Mouse (Mus musculus) forebrain, embryonic 12.5 days (tissue): ENCODE data around the gene Rdm1. TPM values are rescaled to one million over a fixed set of nuclear protein-coding genes. Genes with fewer than 3 reads are reported as not detected.
"Not testable (repeated sequence)": the region's sequence is repeated elsewhere in the genome, so short reads cannot be mapped to it uniquely, and the experiment has no call there.

Experiments used
- ATAC-seq: fragments of 200-750 bp; cut with Nextera tagmentation; 2 replicates; pipeline ENCODE4 v1.8.0; 2017; ENCODE audit warnings: moderate TSS enrichment; ENCODE audit not compliant: low FRiP score
- H3K27ac ChIP-seq: fragments of 300-500 bp; sonication (generic); 2 replicates; pipeline ENCODE4 v1.5.1; 2016; ENCODE audit warnings: mild to moderate bottlenecking
- H3K27me3 ChIP-seq: fragments of 300-500 bp; sonication (generic); 2 replicates; pipeline ENCODE4 v1.6.1; 2016; ENCODE audit warnings: mild to moderate bottlenecking
- H3K36me3 ChIP-seq: fragments of 300-500 bp; sonication (generic); replicated peaks from 2 replicates; pipeline ENCODE4 v1.6.1; 2016; ENCODE audit warnings: mild to moderate bottlenecking
- H3K4me1 ChIP-seq: fragments of 300-500 bp; sonication (generic); 2 replicates; pipeline ENCODE4 v1.6.1; 2016
- H3K4me2 ChIP-seq: fragments of 300-500 bp; sonication (generic); 2 replicates; pipeline ENCODE4 v1.6.1; 2016; ENCODE audit warnings: mild to moderate bottlenecking, moderate library complexity
- H3K4me3 ChIP-seq: fragments of 300-500 bp; sonication (generic); replicated peaks from 2 replicates; pipeline ENCODE4 v1.5.1; 2016; ENCODE audit warnings: mild to moderate bottlenecking
- H3K9ac ChIP-seq: fragments of 300-500 bp; sonication (generic); 2 replicates; pipeline ENCODE4 v1.6.1; 2016; ENCODE audit warnings: mild to moderate bottlenecking
- H3K9me3 ChIP-seq: fragments of 300-500 bp; sonication (generic); 2 replicates; pipeline ENCODE4 v1.6.1; 2016
- WGBS: fragments of 180-500 bp; shearing (Covaris S2); methylation state at CpG from one replicate; pipeline ENCODE4 v1.1.7; 2016; 5-methylcytosine and 5-hydroxymethylcytosine counted together
- polyA plus RNA-seq: library from polyadenylated mRNA; unstranded; fragments of >200 nt; fragmentation: Nextera tagmentation; extraction: Ambion mirVana; gene quantifications from 2 replicates; pipeline ENCODE4 v1.2.1, GENCODE M21; 2016

Rdm1 gene
- polyA plus RNA-seq, 1 experiment from 2014 or later = 50.9 TPM

GRCm38 (mm10) chr11:101620022-101620655 lies 6.9 kb upstream of the Rdm1 start:
- ATAC-seq, H3K36me3 ChIP-seq, H3K27ac ChIP-seq, H3K4me3 ChIP-seq, H3K4me2 ChIP-seq, H3K9me3 ChIP-seq, H3K27me3 ChIP-seq, H3K9ac ChIP-seq: not testable (repeated sequence)
- peaks cover 24% of the 10 kb centered on the region for H3K4me1 ChIP-seq
- WGBS = 90% methylated on average over 11 of the region's 11 CpGs

GRCm38 (mm10) chr11:101626649-101626994 lies 373 bp upstream of the Rdm1 start:
- peak; percentile 55 for ATAC-seq
- Histone ChIP-seq H3K4me1 (peaks cover 9% of the 10 kb centered on the region), H3K4me3 (peak overlapping the region; percentile 57), H3K9ac (peak overlapping the region; percentile 41), H3K4me2 (peak overlapping the region; percentile 90), H3K27ac (peak overlapping the region; percentile 96), H3K36me3 (peaks cover 4% of the 10 kb centered on the region; the same call in 1 of the 2 replicates), H3K27me3 (no peaks in the 10 kb centered on the region), H3K9me3 (no peaks in the 10 kb centered on the region)
- WGBS = 7% methylated on average over 8 of the region's 8 CpGs

GRCm38 (mm10) chr11:101627857-101628559 lies 1.0 kb downstream of the Rdm1 start:
- H3K27ac ChIP-seq = peak overlapping the region; percentile 97
- peaks cover 9% of the 10 kb centered on the region for H3K4me1 ChIP-seq
- peak overlapping the region; percentile 90 for H3K4me2 ChIP-seq
- no peaks in the 10 kb centered on the region for H3K27me3 ChIP-seq
- no peaks in the 10 kb centered on the region for H3K9me3 ChIP-seq
- H3K4me3 ChIP-seq = peak overlapping the region; percentile 57
- peak overlapping the region; percentile 80 for H3K9ac ChIP-seq
- H3K36me3 ChIP-seq = peaks cover 5% of the 10 kb centered on the region
- peak; percentile 56 for ATAC-seq
- under 1% methylated on average over 33 of the region's 33 CpGs for WGBS

- not testable (repeated sequence) for H3K9me3 ChIP-seq, ATAC-seq, H3K27ac ChIP-seq, H3K4me1 ChIP-seq, H3K27me3 ChIP-seq
- peaks cover 13% of the 10 kb centered on the region for H3K36me3 ChIP-seq
- peak overlapping the region; percentile 80; the same call in 1 of the 2 replicates for H3K9ac ChIP-seq
- H3K4me3 ChIP-seq = peak overlapping the region; percentile 57; the same call in 1 of the 2 replicates
- 75% methylated on average over 5 of the region's 5 CpGs for WGBS
- H3K4me2 ChIP-seq = peak overlapping the region; percentile 90
These were observed 1.9 kb downstream of the Rdm1 start for GRCm38 (mm10) chr11:101628733-101629417.

GRCm38 (mm10) chr11:101635660-101636059 lies 8.7 kb downstream of the Rdm1 start:
- H3K9ac ChIP-seq = no peak overlapping the region
- H3K4me2 ChIP-seq = no peak overlapping the region
- no peak overlapping the region for H3K27ac ChIP-seq
- WGBS = 82% methylated on average over 10 of the region's 10 CpGs
- ATAC-seq = no peak
- H3K36me3 ChIP-seq = peaks cover 27% of the 10 kb centered on the region
- no peaks in the 10 kb centered on the region for H3K9me3 ChIP-seq
- H3K4me3 ChIP-seq = no peak overlapping the region
- no peaks in the 10 kb centered on the region for H3K27me3 ChIP-seq
- H3K4me1 ChIP-seq = no peaks in the 10 kb centered on the region

GRCm38 (mm10) chr11:101639761-101640160 lies 12.8 kb downstream of the Rdm1 start:
- Histone ChIP-seq H3K9me3 (no peaks in the 10 kb centered on the region), H3K4me1 (peaks cover 6% of the 10 kb centered on the region; the same call in 1 of the 2 replicates), H3K9ac (no peak overlapping the region), H3K4me3 (no peak overlapping the region), H3K36me3 (peaks cover 12% of the 10 kb centered on the region), H3K27ac (no peak overlapping the region), H3K4me2 (no peak overlapping the region), H3K27me3 (no peaks in the 10 kb centered on the region)
- no peak for ATAC-seq
- WGBS = 85% methylated on average over 4 of the region's 4 CpGs

GRCm38 (mm10) chr11:101640857-101641709 lies 14.1 kb downstream of the Rdm1 start:
- not testable (repeated sequence) for H3K36me3 ChIP-seq, H3K4me1 ChIP-seq, H3K9me3 ChIP-seq, H3K27me3 ChIP-seq
- Histone ChIP-seq H3K27ac (peak overlapping the region; percentile 81), H3K4me2 (peak overlapping the region; percentile 50), H3K4me3 (peak overlapping the region; percentile 35), H3K9ac (peak overlapping the region; percentile 55; the same call in 1 of the 2 replicates)
- ATAC-seq = peak; percentile 81
- 5% methylated on average over 53 of the region's 53 CpGs for WGBS

- Histone ChIP-seq H3K9ac (peak overlapping the region; percentile 55; the same call in 1 of the 2 replicates), H3K27ac (peak overlapping the region; percentile 81)
- peak; percentile 83 for ATAC-seq
- H3K9me3 ChIP-seq, H3K4me2 ChIP-seq, H3K27me3 ChIP-seq, H3K4me1 ChIP-seq, H3K4me3 ChIP-seq, H3K36me3 ChIP-seq: not testable (repeated sequence)
- 7% methylated on average over 14 of the region's 26 CpGs for WGBS
These were observed 15.0 kb downstream of the Rdm1 start for GRCm38 (mm10) chr11:101641710-101642642.

- Histone ChIP-seq H3K4me3 (no peak overlapping the region), H3K4me1 (peaks cover 9% of the 10 kb centered on the region), H3K9ac (no peak overlapping the region), H3K4me2 (no peak overlapping the region), H3K36me3 (no peaks in the 10 kb centered on the region), H3K9me3 (no peaks in the 10 kb centered on the region), H3K27me3 (no peaks in the 10 kb centered on the region), H3K27ac (no peak overlapping the region)
- no peak for ATAC-seq
- 41% methylated on average over 5 of the region's 5 CpGs for WGBS
These were observed 15.9 kb downstream of the Rdm1 start for GRCm38 (mm10) chr11:101642931-101643330.

GRCm38 (mm10) chr11:101644591-101644990 lies 17.6 kb downstream of the Rdm1 start:
- 51% methylated on average over 3 of the region's 3 CpGs for WGBS
- H3K9ac ChIP-seq = no peak overlapping the region
- H3K27me3 ChIP-seq = no peaks in the 10 kb centered on the region
- H3K4me3 ChIP-seq = no peak overlapping the region
- peaks cover 9% of the 10 kb centered on the region for H3K4me1 ChIP-seq
- H3K9me3 ChIP-seq = no peaks in the 10 kb centered on the region
- H3K4me2 ChIP-seq = no peak overlapping the region
- no peak overlapping the region for H3K27ac ChIP-seq
- no peaks in the 10 kb centered on the region for H3K36me3 ChIP-seq
- no peak for ATAC-seq

GRCm38 (mm10) chr11:101645043-101645410 lies 18.0 kb downstream of the Rdm1 start:
- H3K4me3 ChIP-seq, H3K4me2 ChIP-seq, H3K27me3 ChIP-seq, H3K4me1 ChIP-seq, H3K36me3 ChIP-seq, ATAC-seq, H3K9me3 ChIP-seq, H3K9ac ChIP-seq: not testable (repeated sequence)
- H3K27ac ChIP-seq = peak overlapping the region; percentile 66; the same call in 1 of the 2 replicates
- WGBS = 0% methylated on average over 4 of the region's 4 CpGs
